Mouse (Mus musculus) liver, adult 2 months (tissue): Measurements from ENCODE around the gene Creb5.

Source experiments
- CTCF ChIP-seq: fragments of 200-500 bp; IDR thresholded peaks from 2 replicates; pipeline ENCODE4 v1.5.1; 2011; ENCODE audit warnings: low read depth, low read length, control low read depth
- POLR2A ChIP-seq: fragments of 200-500 bp; IDR thresholded peaks from 2 replicates; pipeline ENCODE4 v1.6.1; 2011; ENCODE audit warnings: low read length, control low read depth; ENCODE audit not compliant: insufficient read depth; ENCODE audit errors: extremely low read depth

GRCm38 (mm10) chr6:53618164-53618563, 331.1 kb downstream of the Creb5 start:
- TF ChIP-seq CTCF (no peak), POLR2A (no peak)
